Mouse (Mus musculus): Measurements from ENCODE around the gene Gm17078. TPM values are rescaled to one million over a fixed set of nuclear protein-coding genes. Genes with fewer than 3 reads are reported as not detected.
"Not testable (repeated sequence)": the region's sequence is repeated elsewhere in the genome, so short reads cannot be mapped to it uniquely, and the experiment has no call there.

Gene Gm17078
- not detected for total RNA-seq (2021)

DNA sequence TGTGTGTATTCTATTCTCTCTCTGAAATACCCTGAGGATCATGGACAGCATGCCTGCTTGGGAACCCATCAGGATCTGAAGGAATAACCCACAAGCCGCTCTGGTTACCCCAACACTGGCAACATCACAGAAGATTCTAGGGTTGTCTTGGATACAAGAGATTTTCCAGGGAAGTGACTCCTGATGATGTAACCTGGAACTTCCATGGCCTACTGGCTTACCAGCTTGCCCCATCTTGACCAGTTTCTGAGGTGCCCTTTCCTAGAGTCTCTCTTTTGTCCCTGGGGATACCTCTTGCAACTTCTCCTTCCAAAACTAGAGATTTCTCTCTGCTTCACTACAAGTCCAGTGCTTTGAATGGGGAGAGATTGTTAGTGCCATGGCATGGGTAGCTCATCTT is at the start of gene Gm17078:
Gene Gm17078, minus strand, starts transcription at position 101 of the 400 bp plus-strand sequence.
- DNase-seq (ENCODE audit: extremely low spot score in 1 of 2, low spot score in 1 of 2) = no peak

DNA sequence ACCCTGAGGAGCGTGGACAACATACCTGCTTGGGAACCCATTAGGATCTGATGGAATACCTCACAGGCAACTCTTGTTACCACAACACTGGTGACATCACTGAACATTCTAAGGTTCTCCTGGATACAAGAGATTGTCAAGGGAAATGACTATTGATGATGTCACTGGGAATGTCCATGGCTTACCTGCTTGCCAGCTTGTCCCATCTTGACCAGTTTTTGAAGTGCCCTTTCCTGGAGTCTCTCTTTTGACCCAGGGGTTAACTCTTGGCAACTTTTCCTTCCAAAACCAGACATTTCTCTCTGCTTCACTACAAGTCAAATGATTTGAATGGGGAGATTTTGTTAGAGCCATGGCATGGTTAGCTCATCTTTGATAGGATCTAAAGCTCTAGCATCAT is 24.5 kb upstream of the Gm17078 start, which contains the start of gene Gm4181:
Gene Gm4181, minus strand, starts transcription at position 101 of the 400 bp plus-strand sequence.
- DNase-seq (ENCODE audit: extremely low spot score in 1 of 2, low spot score in 1 of 2) = not testable (repeated sequence)

DNA sequence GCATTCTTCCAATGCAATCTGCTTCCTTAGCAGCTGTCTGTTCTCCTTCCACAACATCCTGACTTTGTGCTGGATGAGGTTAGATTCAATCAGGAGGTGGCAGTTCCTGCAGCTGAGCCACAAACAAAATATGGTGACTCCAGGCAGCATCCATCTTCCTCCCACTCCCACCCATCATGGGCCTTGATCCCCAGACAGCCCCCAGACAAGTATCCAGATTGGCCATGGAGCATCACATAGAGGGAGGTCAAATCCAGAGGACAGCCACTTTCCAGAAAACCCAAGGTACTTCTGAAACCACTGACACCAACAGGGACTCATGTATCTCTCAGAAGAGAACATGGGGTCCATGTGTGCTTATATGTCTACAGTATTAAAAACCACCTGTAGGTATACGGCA is 21.3 kb upstream of the Gm17078 start:
- DNase-seq (ENCODE audit: extremely low spot score in 1 of 2, low spot score in 1 of 2) = peak; percentile 4 to 13

DNA sequence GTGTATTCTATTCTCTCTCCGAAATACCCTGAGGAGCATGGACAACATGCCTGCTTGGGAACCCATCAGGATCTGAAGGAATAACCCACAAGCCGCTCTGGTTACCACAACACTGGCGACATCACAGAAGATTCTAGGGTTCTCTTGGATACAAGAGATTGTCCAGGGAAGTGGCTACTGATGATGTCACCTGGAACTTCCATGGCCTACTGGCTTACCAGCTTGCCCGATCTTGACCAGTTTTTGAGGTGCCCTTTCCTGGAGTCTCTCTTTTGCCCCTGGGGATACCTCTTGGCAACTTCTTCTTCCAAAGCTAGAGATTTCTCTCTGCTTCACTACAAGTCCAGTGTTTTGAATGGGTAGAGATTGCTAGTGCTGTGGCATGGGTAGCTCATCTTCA is 19.1 kb downstream of the Gm17078 start, which contains the start of gene Gm17174:
Gene Gm17174, minus strand, starts transcription at position 101 of the 400 bp plus-strand sequence.
- not testable (repeated sequence) for DNase-seq (ENCODE audit: extremely low spot score in 1 of 2, low spot score in 1 of 2)

DNA sequence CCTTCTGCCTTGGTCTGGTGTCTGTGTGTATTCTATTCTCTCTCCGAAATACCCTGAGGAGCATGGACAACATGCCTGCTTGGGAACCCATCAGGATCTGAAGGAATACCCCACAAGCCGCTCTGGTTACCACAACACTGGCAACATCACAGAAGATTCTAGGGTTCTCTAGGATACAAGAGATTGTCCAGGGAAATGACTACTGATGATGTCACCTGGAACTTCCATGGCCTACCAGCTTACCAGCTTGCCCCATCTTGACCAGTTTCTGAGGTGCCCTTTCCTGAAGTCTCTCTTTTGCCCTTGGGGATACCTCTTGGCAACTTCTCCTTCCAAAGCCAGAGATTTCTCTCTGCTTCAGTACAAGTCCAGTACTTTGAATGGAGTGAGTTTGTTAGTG is 37.1 kb downstream of the Gm17078 start, which contains the start of gene Gm17175:
Gene Gm17175, minus strand, starts transcription at position 101 of the 400 bp plus-strand sequence.
- not testable (repeated sequence) for DNase-seq (ENCODE audit: extremely low spot score in 1 of 2, low spot score in 1 of 2)

Other genes with a start within 250 kb of the Gm17078 start
- not detected for gene Gm7247, start 249.6 kb downstream of the Gm17078 start, total RNA-seq (2021)
- not detected for gene Vmn2r88, start 200.5 kb downstream of the Gm17078 start, total RNA-seq (2021)
- gene Vmn2r89, start 159.5 kb downstream of the Gm17078 start, total RNA-seq (2021) = not detected
- not detected for gene Gm5622, start 58.5 kb downstream of the Gm17078 start, total RNA-seq (2021)
- gene Gm17175, start 37.2 kb downstream of the Gm17078 start, total RNA-seq (2021) = not detected
- not detected for gene Gm17174, start 19.2 kb downstream of the Gm17078 start, total RNA-seq (2021)
- not detected for gene Gm4181, start 24.4 kb upstream of the Gm17078 start, total RNA-seq (2021)
- gene Gm17079, start 84.2 kb upstream of the Gm17078 start, total RNA-seq (2021) = not detected
- gene Gm5800, start 105.9 kb upstream of the Gm17078 start, total RNA-seq (2021) = not detected
- gene Ang4, start 162.3 kb upstream of the Gm17078 start, total RNA-seq (2021) = not detected
- gene AY358078, start 188.7 kb upstream of the Gm17078 start, total RNA-seq (2021) = not detected
- gene Ear6, start 242.4 kb upstream of the Gm17078 start, total RNA-seq (2021) = not detected